Mouse (Mus musculus): ENCODE measurements around the gene Vps39.

Vps39 gene

GRCm38 (mm10) chr2:120296160-120296559, 56.8 kb downstream of the Vps39 start:
- DNase-seq (ENCODE audit: low spot score in 2 of 2) = no peak

- no peak for DNase-seq (ENCODE audit: low spot score in 2 of 2)
These were observed 61.4 kb downstream of the Vps39 start for GRCm38 (mm10) chr2:120291471-120292078.

GRCm38 (mm10) chr2:120288995-120289394, 63.9 kb downstream of the Vps39 start, which contains the start of gene Pla2g4d:
Pla2g4d (minus strand) TSS chr2:120289197.
- peak; percentile 44 to 49 for DNase-seq (ENCODE audit: low spot score in 2 of 2)

- DNase-seq (ENCODE audit: low spot score in 2 of 2) = no peak
These were observed 64.5 kb downstream of the Vps39 start for GRCm38 (mm10) chr2:120288401-120288800.

GRCm38 (mm10) chr2:120285639-120286038, 67.3 kb downstream of the Vps39 start:
- DNase-seq (ENCODE audit: low spot score in 2 of 2) = no peak

- no peak for DNase-seq (ENCODE audit: low spot score in 2 of 2)
These were observed 68.2 kb downstream of the Vps39 start for GRCm38 (mm10) chr2:120284705-120285104.

GRCm38 (mm10) chr2:120284094-120284493, 68.8 kb downstream of the Vps39 start:
- no peak for DNase-seq (ENCODE audit: low spot score in 2 of 2)

GRCm38 (mm10) chr2:120283550-120283949, 69.4 kb downstream of the Vps39 start:
- no peak for DNase-seq (ENCODE audit: low spot score in 2 of 2)

GRCm38 (mm10) chr2:120281221-120281620, 71.7 kb downstream of the Vps39 start:
- DNase-seq (ENCODE audit: low spot score in 2 of 2) = no peak

- peak; percentile 65 to 70 for DNase-seq (ENCODE audit: low spot score in 2 of 2)
These were observed 73.0 kb downstream of the Vps39 start for GRCm38 (mm10) chr2:120279961-120280360.

GRCm38 (mm10) chr2:120276951-120277350, 76.0 kb downstream of the Vps39 start:
- DNase-seq (ENCODE audit: low spot score in 2 of 2) = no peak

GRCm38 (mm10) chr2:120268635-120269034, 84.3 kb downstream of the Vps39 start:
- no peak for DNase-seq (ENCODE audit: low spot score in 2 of 2)
